Mouse (Mus musculus) forebrain, embryonic 13.5 days (tissue): Measurements from ENCODE around the gene Itgb7. TPM values are rescaled to one million over a fixed set of nuclear protein-coding genes. Genes with fewer than 3 reads are reported as not detected.
A peak's percentile ranks its signal among the peaks of the same experiment; 100 is the strongest.

Experiments used
- ATAC-seq: fragments of 200-750 bp; cut with Nextera tagmentation; 2 replicates; pipeline ENCODE4 v1.8.0; 2017
- H3K27ac ChIP-seq: fragments of 300-500 bp; sonication (generic); 2 replicates; pipeline ENCODE4 v1.5.1; 2015; ENCODE audit warnings: inconsistent platforms, mild to moderate bottlenecking, moderate library complexity
- H3K27me3 ChIP-seq: fragments of 300-500 bp; sonication (generic); 2 replicates; pipeline ENCODE4 v1.6.1; 2015; ENCODE audit warnings: mild to moderate bottlenecking, inconsistent platforms
- H3K36me3 ChIP-seq: fragments of 300-500 bp; sonication (generic); 2 replicates; pipeline ENCODE4 v1.6.1; 2015; ENCODE audit warnings: mild to moderate bottlenecking, inconsistent platforms; ENCODE audit not compliant: poor library complexity, severe bottlenecking
- H3K4me1 ChIP-seq: fragments of 300-500 bp; sonication (generic); 2 replicates; pipeline ENCODE4 v1.6.1; 2015; ENCODE audit warnings: inconsistent platforms
- H3K4me2 ChIP-seq: fragments of 300-500 bp; sonication (generic); 2 replicates; pipeline ENCODE4 v1.6.1; 2015; ENCODE audit warnings: inconsistent platforms, mild to moderate bottlenecking, moderate library complexity
- H3K4me3 ChIP-seq: fragments of 300-500 bp; sonication (generic); 2 replicates; pipeline ENCODE4 v1.5.1; 2015; ENCODE audit warnings: mild to moderate bottlenecking, inconsistent platforms
- H3K9ac ChIP-seq: fragments of 300-500 bp; sonication (generic); 2 replicates; pipeline ENCODE4 v1.6.1; 2015; ENCODE audit warnings: mild to moderate bottlenecking, inconsistent platforms
- H3K9me3 ChIP-seq: fragments of 300-500 bp; sonication (generic); replicated peaks from 2 replicates; pipeline ENCODE4 v1.6.1; 2016; ENCODE audit warnings: inconsistent platforms
- WGBS: fragments of 180-500 bp; shearing (Covaris S2); methylation state at CpG from one replicate; pipeline ENCODE4 v1.1.7; 2015; 5-methylcytosine and 5-hydroxymethylcytosine counted together
- polyA plus RNA-seq: library from polyadenylated mRNA; unstranded; fragments of >200 nt; fragmentation: Nextera tagmentation; extraction: Ambion mirVana; gene quantifications from 2 replicates; pipeline ENCODE4 v1.2.1, GENCODE M21; 2015

The Itgb7 gene
- polyA plus RNA-seq, 1 experiment from 2014 or later: 0.32 TPM

- H3K27ac ChIP-seq: peak within 1 kb of the TSS; percentile 99
- peak; percentile 97 for ATAC-seq
- H3K4me2 ChIP-seq: peak within 1 kb of the TSS; percentile 73
- WGBS: under 1% methylated on average over 48 of the region's 68 CpGs
- peak within 1 kb of the TSS; percentile 92 for H3K9ac ChIP-seq
- H3K36me3 ChIP-seq: peaks cover 33% of the 10 kb centered on the region
- no peaks in the 10 kb centered on the region for H3K9me3 ChIP-seq
- peak within 1 kb of the TSS; percentile 80 for H3K4me3 ChIP-seq
- peaks cover 45% of the 10 kb centered on the region for H3K4me1 ChIP-seq
- H3K27me3 ChIP-seq: no peaks in the 10 kb centered on the region
These were observed 28.5 kb downstream of the Itgb7 start, which contains the start of gene Zfp740 for GRCm38 (mm10) chr15:102202971-102203834. Gene Zfp740 (plus strand): TSS chr15:102203249.

GRCm38 (mm10) chr15:102198841-102199240 lies 32.9 kb downstream of the Itgb7 start:
- Histone ChIP-seq H3K4me3 (no peak overlapping the region), H3K36me3 (0 out of 2 replicates have a peak, but pooled peaks cover 5% of the 10 kb centered on the region), H3K27ac (no peak overlapping the region), H3K4me2 (no peak overlapping the region), H3K27me3 (no peaks in the 10 kb centered on the region), H3K4me1 (peaks cover 8% of the 10 kb centered on the region), H3K9ac (no peak overlapping the region), H3K9me3 (no peaks in the 10 kb centered on the region)
- 85% methylated on average over 4 of the region's 4 CpGs for WGBS
- ATAC-seq: no peak

GRCm38 (mm10) chr15:102195373-102195772 lies 36.4 kb downstream of the Itgb7 start:
- H3K4me1 ChIP-seq: no peaks in the 10 kb centered on the region
- no peak overlapping the region for H3K9ac ChIP-seq
- 0 out of 2 replicates have a peak, but pooled peaks cover 2% of the 10 kb centered on the region for H3K36me3 ChIP-seq
- no peak overlapping the region for H3K4me3 ChIP-seq
- no peak for ATAC-seq
- no peak overlapping the region for H3K4me2 ChIP-seq
- no peaks in the 10 kb centered on the region for H3K9me3 ChIP-seq
- H3K27ac ChIP-seq: no peak overlapping the region
- no peaks in the 10 kb centered on the region for H3K27me3 ChIP-seq
- 87% methylated on average over 4 of the region's 4 CpGs for WGBS

GRCm38 (mm10) chr15:102194439-102194838 lies 37.3 kb downstream of the Itgb7 start:
- Histone ChIP-seq H3K4me1 (no peaks in the 10 kb centered on the region), H3K36me3 (no peaks in the 10 kb centered on the region), H3K4me3 (no peak overlapping the region), H3K9ac (no peak overlapping the region), H3K27ac (no peak overlapping the region), H3K27me3 (no peaks in the 10 kb centered on the region), H3K4me2 (no peak overlapping the region), H3K9me3 (no peaks in the 10 kb centered on the region)
- no peak for ATAC-seq
- 89% methylated on average over 4 of the region's 4 CpGs for WGBS

- WGBS: 92% methylated on average over 4 of the region's 4 CpGs
- no peaks in the 10 kb centered on the region for H3K27me3 ChIP-seq
- no peaks in the 10 kb centered on the region for H3K36me3 ChIP-seq
- H3K27ac ChIP-seq: no peak overlapping the region
- no peak overlapping the region for H3K4me2 ChIP-seq
- no peak for ATAC-seq
- no peaks in the 10 kb centered on the region for H3K9me3 ChIP-seq
- H3K9ac ChIP-seq: no peak overlapping the region
- H3K4me3 ChIP-seq: no peak overlapping the region
- H3K4me1 ChIP-seq: no peaks in the 10 kb centered on the region
These were observed 38.1 kb downstream of the Itgb7 start for GRCm38 (mm10) chr15:102193652-102194051.

GRCm38 (mm10) chr15:102192820-102193386 lies 38.8 kb downstream of the Itgb7 start:
- H3K9ac ChIP-seq: no peak overlapping the region

GRCm38 (mm10) chr15:102192271-102192812 lies 39.4 kb downstream of the Itgb7 start:
- Histone ChIP-seq H3K27ac (no peak overlapping the region), H3K27me3 (no peaks in the 10 kb centered on the region), H3K4me1 (no peaks in the 10 kb centered on the region), H3K4me2 (no peak overlapping the region), H3K4me3 (no peak overlapping the region), H3K9ac (no peak overlapping the region), H3K36me3 (no peaks in the 10 kb centered on the region), H3K9me3 (no peaks in the 10 kb centered on the region)
- ATAC-seq: no peak
- 90% methylated on average over 7 of the region's 7 CpGs for WGBS

More at GRCm38 (mm10) chr15:102192820-102193386, 38.8 kb downstream of the Itgb7 start:
- H3K27me3 ChIP-seq: no peaks in the 10 kb centered on the region
- H3K4me2 ChIP-seq: no peak overlapping the region
- no peak overlapping the region for H3K27ac ChIP-seq
- H3K4me1 ChIP-seq: no peaks in the 10 kb centered on the region
- WGBS: 77% methylated on average over 5 of the region's 5 CpGs
- no peaks in the 10 kb centered on the region for H3K36me3 ChIP-seq
- H3K4me3 ChIP-seq: no peak overlapping the region
- ATAC-seq: no peak
- no peaks in the 10 kb centered on the region for H3K9me3 ChIP-seq

GRCm38 (mm10) chr15:102191699-102192098 lies 40.0 kb downstream of the Itgb7 start:
- Histone ChIP-seq H3K4me1 (no peaks in the 10 kb centered on the region), H3K9ac (no peak overlapping the region), H3K4me3 (no peak overlapping the region), H3K27ac (no peak overlapping the region), H3K9me3 (no peaks in the 10 kb centered on the region), H3K36me3 (peaks cover 4% of the 10 kb centered on the region; the same call in 1 of the 2 replicates), H3K4me2 (no peak overlapping the region), H3K27me3 (no peaks in the 10 kb centered on the region)
- WGBS: 87% methylated on average over 7 of the region's 7 CpGs
- ATAC-seq: no peak

- Histone ChIP-seq H3K9me3 (no peaks in the 10 kb centered on the region), H3K4me1 (no peaks in the 10 kb centered on the region), H3K36me3 (peaks cover 17% of the 10 kb centered on the region; the same call in 1 of the 2 replicates), H3K27me3 (no peaks in the 10 kb centered on the region), H3K27ac (no peak overlapping the region), H3K9ac (no peak overlapping the region), H3K4me3 (no peak overlapping the region), H3K4me2 (no peak overlapping the region)
- 60% methylated on average over 6 of the region's 6 CpGs for WGBS
- ATAC-seq: no peak
These were observed 42.9 kb downstream of the Itgb7 start for GRCm38 (mm10) chr15:102188883-102189282.

GRCm38 (mm10) chr15:102188096-102188495 lies 43.6 kb downstream of the Itgb7 start:
- Histone ChIP-seq H3K27me3 (no peaks in the 10 kb centered on the region), H3K4me3 (no peak overlapping the region), H3K27ac (no peak overlapping the region), H3K9ac (no peak overlapping the region), H3K4me1 (no peaks in the 10 kb centered on the region), H3K4me2 (no peak overlapping the region), H3K9me3 (no peaks in the 10 kb centered on the region), H3K36me3 (peaks cover 24% of the 10 kb centered on the region; the same call in 1 of the 2 replicates)
- ATAC-seq: no peak
- 92% methylated on average over 10 of the region's 10 CpGs for WGBS

GRCm38 (mm10) chr15:102186239-102186638 lies 45.5 kb downstream of the Itgb7 start:
- Histone ChIP-seq H3K4me1 (no peaks in the 10 kb centered on the region), H3K27ac (no peak overlapping the region), H3K4me3 (no peak overlapping the region), H3K4me2 (no peak overlapping the region), H3K9ac (no peak overlapping the region), H3K27me3 (no peaks in the 10 kb centered on the region), H3K36me3 (peaks cover 25% of the 10 kb centered on the region; the same call in 1 of the 2 replicates), H3K9me3 (no peaks in the 10 kb centered on the region)
- ATAC-seq: no peak
- WGBS: 82% methylated on average over 11 of the region's 11 CpGs

GRCm38 (mm10) chr15:102183076-102183475 lies 48.7 kb downstream of the Itgb7 start:
- Histone ChIP-seq H3K9ac (no peak overlapping the region), H3K4me1 (no peaks in the 10 kb centered on the region), H3K36me3 (peaks cover 42% of the 10 kb centered on the region; the same call in 1 of the 2 replicates), H3K4me3 (no peak overlapping the region), H3K27me3 (no peaks in the 10 kb centered on the region), H3K9me3 (no peaks in the 10 kb centered on the region), H3K27ac (no peak overlapping the region), H3K4me2 (no peak overlapping the region)
- ATAC-seq: no peak
- WGBS: 89% methylated on average over 3 of the region's 3 CpGs
